Mouse (Mus musculus) spleen, adult 2 months (tissue): ENCODE data around the gene Gm49342.

ENCODE experiments used
- CTCF ChIP-seq: fragments of 200-500 bp; IDR thresholded peaks from 2 replicates; pipeline ENCODE4 v1.5.1; 2011; ENCODE audit warnings: mild to moderate bottlenecking, inconsistent platforms; ENCODE audit not compliant: insufficient read depth, insufficient read length, insufficient replicate concordance; ENCODE audit errors: extremely low read depth
- POLR2A ChIP-seq: fragments of 200-500 bp; IDR thresholded peaks from 2 replicates; pipeline ENCODE4 v1.6.1; 2011; ENCODE audit warnings: low read depth, low read length, inconsistent platforms

- TF ChIP-seq CTCF (no peak), POLR2A (no peak)
Observed at GRCm38 (mm10) chr14:50981207-50981606, 36.9 kb downstream of the Gm49342 start.
